Mouse (Mus musculus): ENCODE data around the gene March1.

DNA sequence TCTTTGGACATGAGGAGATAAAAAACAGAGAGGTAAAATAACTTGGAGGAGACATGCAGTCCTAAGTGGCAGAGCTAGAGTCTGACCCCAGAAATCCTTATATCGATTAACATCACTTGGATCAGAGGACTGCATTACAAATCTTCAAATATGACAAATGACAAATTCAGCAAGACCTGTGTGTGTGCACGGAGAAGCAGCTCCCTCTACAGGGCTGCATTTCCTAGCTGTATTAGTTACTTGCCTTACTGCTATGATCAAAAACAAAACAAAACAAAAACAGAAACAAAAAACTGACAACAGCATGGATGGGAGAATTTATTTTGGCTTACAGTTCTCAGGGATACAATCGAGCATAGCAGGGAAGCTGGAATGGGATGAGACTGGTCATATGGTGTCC is 827.7 kb downstream of the March1 start:
- no peak for TF ChIP-seq CTCF (IDR thresholded peaks at IDR 0.05)
- no peak for TF ChIP-seq POLR2A (IDR thresholded peaks at IDR 0.05; ENCODE audit: insufficient read depth, low read depth, low read length)

Measured in heart, adult 2 months (tissue).